Mouse (Mus musculus) naive thymus-derived CD4-positive, alpha-beta T cell, adult 2 months (primary cell): ENCODE data around the gene Sprr2i.

ENCODE experiments used
- DNase-seq: peaks from one replicate; pipeline ENCODE4 v3.0.0-alpha.2; 2011; ENCODE audit warnings: low read depth

Gene Sprr2i

DNA sequence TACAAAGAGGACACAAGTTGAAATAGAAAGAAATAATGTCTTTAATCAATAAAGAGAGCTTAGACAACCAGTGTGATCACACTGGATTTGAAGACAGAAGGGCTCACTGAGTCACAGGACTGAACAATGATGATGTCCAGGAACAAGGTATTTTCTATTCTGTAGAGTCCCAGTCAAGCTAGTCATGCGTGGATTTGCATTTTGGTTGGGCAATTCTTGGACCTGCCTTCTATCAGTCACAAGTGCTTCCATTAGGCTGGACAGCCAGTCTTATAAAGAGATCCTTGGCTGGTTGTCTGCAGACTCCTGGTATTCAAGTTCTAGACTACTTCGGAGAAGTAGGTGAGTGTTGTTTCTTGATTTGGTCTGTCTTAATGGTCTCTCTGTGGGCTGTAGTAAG lies at the start of gene Sprr2i:
TSS of gene Sprr2i (plus strand) at position 301 of the 400 bp plus-strand sequence.
- no peak for DNase-seq

DNA sequence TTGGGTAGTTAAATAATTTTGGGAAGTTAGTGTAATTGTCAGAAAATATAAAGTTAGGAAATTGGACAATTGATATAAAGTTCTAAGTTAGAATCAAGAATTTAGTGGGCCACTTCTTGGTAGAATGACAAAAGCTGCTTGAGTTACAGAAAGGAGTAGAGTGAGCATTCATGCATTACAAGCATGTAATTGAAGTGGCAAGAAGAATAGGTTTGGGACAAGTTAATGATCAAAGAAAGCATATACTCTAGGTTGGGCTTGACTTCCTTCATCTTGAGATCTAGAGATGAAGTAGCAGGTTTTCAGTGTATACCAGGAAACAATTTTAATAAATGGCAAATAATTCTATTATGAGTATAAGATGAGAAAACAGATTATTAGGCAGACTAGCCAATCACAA lies 46.2 kb upstream of the Sprr2i start:
- no peak for DNase-seq

DNA sequence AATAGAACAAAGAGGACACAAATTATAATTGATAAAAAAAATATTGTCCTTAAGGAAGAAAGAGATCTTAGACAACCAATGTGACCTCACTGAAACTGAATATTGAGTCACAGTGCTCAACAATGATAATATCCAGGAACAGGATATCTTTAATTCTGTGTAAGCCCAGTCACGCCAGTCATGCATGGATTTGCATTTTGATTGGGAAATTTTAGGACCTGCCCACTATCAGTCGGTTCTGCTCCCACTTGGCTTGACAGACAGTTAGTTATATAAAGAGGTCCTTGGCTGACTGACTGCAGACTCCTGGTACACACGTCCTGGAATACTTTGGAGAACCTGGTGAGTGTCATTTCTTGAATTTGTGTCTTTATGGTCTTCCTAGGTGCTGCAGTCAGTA lies 42.9 kb upstream of the Sprr2i start, which contains the start of gene Sprr2f:
TSS of gene Sprr2f (plus strand) at position 301 of the 400 bp plus-strand sequence.
- no peak for DNase-seq

DNA sequence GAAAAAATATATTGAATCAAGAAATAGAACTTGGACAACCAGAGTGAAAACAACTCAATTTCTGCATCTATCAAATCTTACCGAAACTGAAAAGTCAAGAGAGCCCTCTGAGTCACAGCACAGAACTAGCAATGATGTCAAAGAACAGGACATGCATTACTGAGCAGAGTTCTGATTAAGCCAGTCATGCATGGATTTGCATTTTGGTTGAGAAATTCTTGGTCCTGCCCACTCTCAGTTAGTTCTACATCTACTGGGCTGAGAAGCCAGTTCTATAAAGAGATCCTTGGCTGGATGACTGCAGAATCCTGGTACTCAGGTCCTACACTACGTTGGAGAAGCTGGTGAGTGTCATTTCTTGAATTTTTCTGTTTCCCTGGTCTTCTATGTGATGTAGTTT lies 34.2 kb upstream of the Sprr2i start:
- no peak for DNase-seq

DNA sequence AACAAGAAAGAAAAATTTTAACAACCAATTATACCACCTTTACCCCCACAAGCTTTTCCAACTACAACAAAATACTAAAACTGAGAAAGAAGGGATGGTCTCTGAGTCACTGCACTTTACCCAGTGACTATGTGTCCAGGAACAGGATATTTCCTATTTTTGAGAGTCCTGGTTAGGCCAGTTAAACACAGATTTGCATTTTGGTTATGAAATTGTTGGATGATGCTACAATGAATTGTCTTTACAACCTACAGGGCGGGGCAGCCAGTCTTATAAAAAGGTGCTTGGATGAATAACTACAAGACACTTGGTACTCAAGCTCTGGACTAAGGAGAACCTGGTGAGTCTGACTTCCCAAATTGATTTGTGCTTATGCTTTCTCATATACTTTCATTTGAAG lies 22.4 kb upstream of the Sprr2i start, which contains the start of gene Sprr2h:
TSS of gene Sprr2h (plus strand) at position 301 of the 400 bp plus-strand sequence.
- DNase-seq = no peak

DNA sequence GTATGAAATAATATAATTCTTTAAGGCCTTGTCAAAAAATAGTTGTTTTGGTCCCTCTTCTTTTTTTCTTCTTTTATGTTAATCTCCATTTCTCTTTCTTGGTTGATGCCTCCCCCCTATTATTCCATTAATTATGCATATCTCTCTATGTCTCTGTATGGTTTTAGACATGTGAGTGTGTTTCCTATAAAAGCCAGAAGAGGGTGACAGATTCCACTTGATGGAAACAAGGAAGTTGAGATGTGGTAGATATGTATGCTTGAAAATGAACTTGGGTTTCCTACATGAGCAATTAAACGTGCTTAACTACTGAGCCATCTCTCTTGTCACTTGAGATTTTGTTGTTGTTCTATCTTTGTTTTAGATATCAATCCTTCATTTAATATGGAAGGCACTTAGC lies 13.5 kb upstream of the Sprr2i start:
- no peak for DNase-seq

DNA sequence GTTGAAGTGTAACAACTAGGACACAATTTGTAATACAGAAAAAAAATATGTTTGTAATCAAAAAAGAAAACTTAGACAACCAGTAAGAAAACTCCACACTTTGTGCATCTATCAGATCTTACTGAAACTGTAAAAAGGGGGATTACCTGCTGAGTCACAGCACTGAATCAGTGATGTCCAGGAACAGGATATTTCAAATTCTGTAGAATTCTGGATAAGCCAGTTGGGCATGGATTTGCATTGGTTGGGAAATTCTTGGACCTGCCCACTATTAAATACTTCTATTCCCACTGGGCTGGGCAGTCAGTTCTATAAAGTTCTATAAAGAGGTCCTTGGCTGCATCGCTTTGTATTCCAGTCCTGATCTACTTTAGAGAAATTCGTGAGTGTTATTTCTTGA lies 10.0 kb downstream of the Sprr2i start, which contains the start of gene Sprr2j-ps:
TSS of gene Sprr2j-ps (plus strand) at position 301 of the 400 bp plus-strand sequence.
- DNase-seq = no peak

DNA sequence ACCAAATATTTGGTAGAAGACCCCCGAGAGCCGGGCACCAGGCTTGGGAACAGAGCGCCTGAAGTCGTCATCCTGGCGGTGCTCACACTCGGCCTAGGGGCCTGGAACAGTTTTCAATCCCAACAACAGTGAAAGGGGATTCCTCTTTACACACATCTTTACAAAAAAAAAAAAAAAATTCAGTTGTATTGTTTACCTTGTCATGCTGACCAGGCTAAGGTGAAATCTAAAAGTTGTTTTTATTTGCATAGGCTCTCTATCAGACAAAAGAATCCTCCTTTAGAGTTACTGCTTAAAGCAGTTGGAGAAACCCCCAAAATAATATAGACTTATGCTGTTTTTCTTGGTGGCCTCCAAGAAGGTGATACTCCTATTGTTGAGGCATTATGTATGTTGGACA lies 21.5 kb downstream of the Sprr2i start, which contains the start of gene Gm9774:
TSS of gene Gm9774 (minus strand) at position 101 of the 400 bp plus-strand sequence.
- DNase-seq = no peak

DNA sequence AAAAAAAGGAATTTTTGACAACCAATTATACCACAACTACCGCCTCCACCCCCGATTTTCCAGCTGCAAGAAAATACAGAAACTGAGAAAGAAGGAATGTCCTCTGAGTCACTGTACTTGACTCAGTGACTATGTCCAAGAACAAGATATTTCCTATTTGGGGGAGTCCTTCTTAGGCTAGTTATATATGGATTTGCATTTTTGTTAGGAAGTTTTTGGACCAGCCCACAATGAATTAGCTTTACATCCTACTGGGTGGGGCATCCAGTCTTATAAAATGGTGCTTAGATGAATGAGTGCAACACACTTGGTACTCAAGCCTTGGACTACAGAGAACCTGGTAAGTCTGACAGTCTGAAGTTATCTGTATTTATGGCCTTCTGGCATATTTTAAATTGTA lies 24.5 kb downstream of the Sprr2i start, which contains the start of gene Sprr2k:
TSS of gene Sprr2k (plus strand) at position 301 of the 400 bp plus-strand sequence.
- DNase-seq = no peak

DNA sequence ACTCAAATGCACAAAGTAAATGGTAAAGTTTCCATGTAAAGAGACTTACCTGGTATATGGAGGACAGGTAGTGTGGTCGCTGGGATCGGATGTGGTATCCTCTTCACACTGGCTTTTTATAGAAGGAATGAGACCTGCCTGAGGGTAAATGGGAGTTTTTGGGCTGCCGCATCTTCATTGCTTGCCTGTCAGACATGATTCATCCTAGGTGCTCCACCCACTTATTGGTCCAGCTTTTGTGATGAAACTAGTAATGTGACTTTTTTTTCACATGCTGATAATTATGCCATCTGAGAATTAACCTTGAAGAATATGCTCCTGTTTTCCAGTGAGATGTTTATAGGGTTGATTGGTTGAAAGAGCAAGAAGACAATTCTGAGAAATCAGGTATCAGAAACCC lies 30.9 kb downstream of the Sprr2i start, which contains the start of gene Sprr1b:
TSS of gene Sprr1b (minus strand) at position 101 of the 400 bp plus-strand sequence.
- no peak for DNase-seq

DNA sequence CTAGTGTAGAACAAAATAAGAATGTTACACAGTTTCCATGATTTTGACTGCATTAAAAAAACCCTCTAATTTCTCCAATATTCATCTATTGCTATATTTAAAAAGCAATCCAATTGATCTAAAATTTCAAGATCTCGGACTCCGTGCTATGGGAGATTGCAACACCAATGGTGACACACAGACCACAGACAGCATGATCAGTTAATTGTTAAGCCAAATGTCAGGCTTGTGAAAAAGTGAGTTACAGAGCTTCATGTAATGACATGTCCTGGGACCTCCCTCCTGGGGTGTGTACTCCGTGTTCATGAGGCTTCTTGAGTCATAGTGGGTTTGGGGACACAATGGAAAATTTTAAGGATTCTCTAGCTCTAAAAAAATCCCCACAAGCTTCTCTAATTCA lies 32.4 kb downstream of the Sprr2i start:
- no peak for DNase-seq

DNA sequence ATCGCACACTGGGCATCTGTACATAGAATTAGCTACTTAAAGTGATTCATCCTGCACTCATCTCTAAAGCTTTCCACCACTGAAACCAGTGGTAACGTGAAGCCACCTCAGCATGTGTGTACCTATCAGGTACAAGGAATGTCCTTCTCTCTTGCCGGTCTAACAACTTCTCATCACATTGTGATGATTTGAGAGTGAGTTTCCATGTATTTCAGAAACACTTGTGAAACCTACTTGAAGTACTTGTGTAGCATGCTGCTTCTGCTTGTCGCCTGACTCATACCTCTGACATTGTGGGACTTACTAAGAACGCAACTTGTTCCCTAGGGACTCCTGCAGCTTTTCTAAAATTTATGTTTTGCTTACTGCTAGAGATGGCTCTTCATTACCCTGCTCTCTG lies 47.4 kb downstream of the Sprr2i start:
- no peak for DNase-seq

DNA sequence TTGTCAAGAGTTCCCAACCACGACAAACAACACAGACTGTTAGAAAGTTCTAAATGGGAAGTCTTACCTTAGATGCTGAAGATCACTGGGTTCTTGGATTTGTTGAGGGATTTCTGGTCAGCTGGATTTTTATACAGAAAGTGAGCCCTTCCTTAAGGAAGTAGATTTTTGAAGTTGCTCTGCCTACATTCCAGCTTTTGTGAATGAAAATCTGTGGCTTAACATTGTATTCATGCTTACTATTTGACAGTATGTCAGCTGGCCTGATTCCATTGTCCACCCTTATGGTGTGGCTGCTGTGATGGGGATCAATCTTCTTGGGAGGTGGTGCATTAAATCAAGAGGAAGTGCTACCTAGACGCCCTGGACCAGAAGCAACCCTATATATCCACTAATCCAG lies 50.8 kb downstream of the Sprr2i start, which contains the start of gene Sprr3:
TSS of gene Sprr3 (minus strand) at position 101 of the 400 bp plus-strand sequence.
- no peak for DNase-seq
